Mouse (Mus musculus) intestine, postnatal 0 days (tissue): ENCODE results near the gene Klrb1f. TPM values are rescaled to one million over a fixed set of nuclear protein-coding genes. Genes with fewer than 3 reads are reported as not detected.

ENCODE experiments used
- ATAC-seq: fragments of 200-750 bp; cut with Nextera tagmentation; 2 replicates; pipeline ENCODE4 v1.8.0; 2017; ENCODE audit warnings: mild to moderate bottlenecking, moderate TSS enrichment, moderate library complexity
- H3K27ac ChIP-seq: fragments of 300-500 bp; sonication (generic); 2 replicates; pipeline ENCODE4 v1.5.1; 2014; ENCODE audit warnings: mild to moderate bottlenecking, low read depth, low read length, moderate library complexity
- H3K27me3 ChIP-seq: fragments of 300-500 bp; sonication (generic); replicated peaks from 2 replicates; pipeline ENCODE4 v1.6.1; 2014; ENCODE audit warnings: low read length, mixed read lengths; ENCODE audit not compliant: control insufficient read depth, insufficient read depth
- H3K36me3 ChIP-seq: fragments of 300-500 bp; sonication (generic); 2 replicates; pipeline ENCODE4 v1.6.1; 2014; ENCODE audit warnings: mild to moderate bottlenecking, moderate library complexity; ENCODE audit not compliant: control insufficient read depth, insufficient read depth
- H3K4me1 ChIP-seq: fragments of 300-500 bp; sonication (generic); replicated peaks from 2 replicates; pipeline ENCODE4 v1.6.1; 2014; ENCODE audit warnings: antibody characterized with exemption, low read length, mixed read lengths; ENCODE audit not compliant: control insufficient read depth, insufficient read depth
- H3K4me2 ChIP-seq: fragments of 300-500 bp; sonication (generic); replicated peaks from 2 replicates; pipeline ENCODE4 v1.6.1; 2014; ENCODE audit warnings: low read depth, mild to moderate bottlenecking, moderate library complexity
- H3K4me3 ChIP-seq: fragments of 300-500 bp; sonication (generic); 2 replicates; pipeline ENCODE4 v1.5.1; 2014; ENCODE audit warnings: low read depth, low read length
- H3K9ac ChIP-seq: fragments of 300-500 bp; sonication (generic); 2 replicates; pipeline ENCODE4 v1.6.1; 2014; ENCODE audit warnings: mild to moderate bottlenecking, low read depth, low read length
- H3K9me3 ChIP-seq: fragments of 300-500 bp; sonication (generic); 2 replicates; pipeline ENCODE4 v1.6.1; 2016; ENCODE audit warnings: mixed run types; ENCODE audit not compliant: control insufficient read depth
- CTCF ChIP-seq: sonication (generic); IDR thresholded peaks from 2 replicates; pipeline ENCODE4 v1.5.1; 2016; ENCODE audit warnings: low read depth, mild to moderate bottlenecking, control low read depth, antibody characterized with exemption, moderate library complexity
- WGBS: fragments of 180-500 bp; shearing (Covaris S2); extraction: QIAGEN DNeasy Blood & Tissue Kit; methylation state at CpG from one replicate; pipeline ENCODE4 v1.1.7; 2014; 5-methylcytosine and 5-hydroxymethylcytosine counted together
- polyA plus RNA-seq: library from polyadenylated mRNA; unstranded; fragments of >200 nt; fragmentation: Nextera tagmentation; extraction: Ambion mirVana; gene quantifications from 2 replicates; pipeline ENCODE4 v1.2.1, GENCODE M21; 2015

Klrb1f gene
- polyA plus RNA-seq, 1 experiment from 2014 or later = 0.44 TPM

DNA sequence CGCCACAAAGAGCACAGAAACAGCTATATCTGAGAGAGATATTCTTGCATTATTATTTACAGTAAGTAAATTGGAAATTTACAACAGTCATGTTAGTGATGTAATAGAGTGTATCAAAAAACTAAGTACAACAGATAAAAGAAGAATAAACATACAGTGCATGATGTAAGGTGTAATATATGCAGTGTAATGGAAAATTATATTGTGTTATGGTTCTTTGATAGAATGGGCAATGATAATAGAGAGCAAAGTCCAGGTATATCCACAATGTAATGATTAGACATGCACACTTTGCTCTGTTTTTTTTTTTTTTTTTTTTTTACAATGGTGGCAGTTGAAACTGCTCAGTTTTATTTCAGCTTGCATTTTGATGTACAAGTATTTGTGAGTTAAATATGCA, 55.9 kb downstream of the Klrb1f start:
- H3K9me3 ChIP-seq = no peaks in the 10 kb centered on the region
- TF ChIP-seq CTCF = no peak
- peak overlapping the region; percentile 79 for H3K27ac ChIP-seq
- 24% methylated on average over 1 of the region's 1 CpGs for WGBS
- ATAC-seq = peak; percentile 85
- no peaks in the 10 kb centered on the region for H3K27me3 ChIP-seq
- H3K9ac ChIP-seq = no peak overlapping the region
- peak overlapping the region; percentile 28; the same call in 1 of the 2 replicates for H3K4me2 ChIP-seq
- H3K4me1 ChIP-seq = 0 out of 2 replicates have a peak, but pooled peaks cover 4% of the 10 kb centered on the region
- H3K36me3 ChIP-seq = peaks cover 6% of the 10 kb centered on the region; the same call in 1 of the 2 replicates
- no peak overlapping the region for H3K4me3 ChIP-seq

DNA sequence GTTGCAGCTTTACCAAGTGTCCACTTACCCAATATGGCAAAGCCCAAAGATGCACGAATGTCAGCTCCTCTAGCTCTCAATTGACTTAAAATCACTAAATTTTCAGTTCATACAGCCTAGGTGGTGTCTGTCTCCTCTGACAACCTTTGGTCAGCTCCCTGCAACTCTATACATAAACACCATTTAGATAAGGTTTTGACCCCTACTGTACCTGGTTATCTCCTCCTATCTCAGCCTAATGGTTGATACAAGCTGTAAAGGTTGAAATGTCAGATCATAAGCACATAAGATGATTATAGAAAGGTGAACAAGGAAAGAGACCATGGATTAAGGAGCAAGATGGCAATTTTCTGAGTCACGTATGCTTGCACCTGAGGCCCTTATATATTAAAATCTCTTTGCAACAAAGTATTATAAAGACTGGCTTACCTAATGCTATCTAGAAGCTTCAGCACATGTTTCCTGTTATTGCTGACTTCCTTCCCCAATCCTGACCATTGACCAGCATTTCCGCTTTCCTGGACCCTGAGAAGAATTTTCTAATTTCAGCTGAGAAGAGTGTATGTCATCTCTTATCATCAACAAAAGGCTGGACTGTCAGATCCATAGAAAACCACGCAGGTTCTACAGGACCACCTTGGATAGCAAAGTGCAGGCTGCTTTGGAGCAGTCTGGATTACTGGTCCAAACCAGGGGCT, 57.3 kb downstream of the Klrb1f start:
- 0 out of 2 replicates have a peak overlapping the region, but pooled peaks have one; percentile 30 for H3K4me2 ChIP-seq
- no peak overlapping the region for H3K4me3 ChIP-seq
- H3K9me3 ChIP-seq = no peaks in the 10 kb centered on the region
- no peak for TF ChIP-seq CTCF
- H3K27ac ChIP-seq = peak overlapping the region; percentile 78
- 40% methylated on average over 4 of the region's 4 CpGs for WGBS
- H3K36me3 ChIP-seq = no peaks in the 10 kb centered on the region
- no peak overlapping the region for H3K9ac ChIP-seq
- H3K27me3 ChIP-seq = no peaks in the 10 kb centered on the region
- peak; percentile 24; the same call in 1 of the 2 replicates for ATAC-seq
- 0 out of 2 replicates have a peak, but pooled peaks cover 4% of the 10 kb centered on the region for H3K4me1 ChIP-seq

Other genes with a start within 250 kb of the Klrb1f start
- gene Gm44511, start 219.6 kb upstream of the Klrb1f start, polyA plus RNA-seq = 0.25 TPM in 1 of 2 replicates, not detected in the other
- 0.35 and 0.80 TPM in 2 replicates for gene Klrb1b, start 219.6 kb upstream of the Klrb1f start, polyA plus RNA-seq
- gene Clec2i, start 158.3 kb upstream of the Klrb1f start, polyA plus RNA-seq = 0.18 and 0.21 TPM in 2 replicates
- gene BC035044, start 154.8 kb upstream of the Klrb1f start, polyA plus RNA-seq = 1.2 and 1.4 TPM in 2 replicates
- gene Clec2g, start 111.5 kb upstream of the Klrb1f start, polyA plus RNA-seq = not detected in 2 replicates
- gene Clec2e, start 55.0 kb downstream of the Klrb1f start, polyA plus RNA-seq = 76.4 and 89.8 TPM in 2 replicates
- 1.1 and 1.4 TPM in 2 replicates for gene Clec2d, start 134.7 kb downstream of the Klrb1f start, polyA plus RNA-seq
- 0.12 and 0.16 TPM in 2 replicates for gene Cd69, start 229.5 kb downstream of the Klrb1f start, polyA plus RNA-seq